Mouse (Mus musculus) embryonic facial prominence, embryonic 14.5 days (tissue): ENCODE results near the gene Ppp1r16b. TPM values are rescaled to one million over a fixed set of nuclear protein-coding genes. Genes with fewer than 3 reads are reported as not detected.

Experiments used
- ATAC-seq: fragments of 200-750 bp; cut with Nextera tagmentation; 2 replicates; pipeline ENCODE4 v1.8.0; 2017; ENCODE audit warnings: low read depth, moderate number of reproducible peaks, moderate TSS enrichment
- DNase-seq: peaks from one replicate; pipeline ENCODE4 v3.0.0-alpha.2; 2015; ENCODE audit warnings: low spot score
- H3K27ac ChIP-seq: fragments of 300-500 bp; sonication (generic); replicated peaks from 2 replicates; pipeline ENCODE4 v1.5.1; 2014; ENCODE audit warnings: low read depth, mild to moderate bottlenecking, low read length, moderate library complexity
- H3K27me3 ChIP-seq: fragments of 300-500 bp; sonication (generic); replicated peaks from 2 replicates; pipeline ENCODE4 v1.6.1; 2014; ENCODE audit warnings: low read length; ENCODE audit not compliant: control insufficient read depth, insufficient read depth
- H3K36me3 ChIP-seq: fragments of 300-500 bp; sonication (generic); 2 replicates; pipeline ENCODE4 v1.6.1; 2014; ENCODE audit warnings: low read length, mixed read lengths; ENCODE audit not compliant: control insufficient read depth, insufficient read depth
- H3K4me1 ChIP-seq: fragments of 300-500 bp; sonication (generic); 2 replicates; pipeline ENCODE4 v1.6.1; 2014; ENCODE audit warnings: antibody characterized with exemption, low read length; ENCODE audit not compliant: control insufficient read depth, insufficient read depth
- H3K4me2 ChIP-seq: fragments of 300-500 bp; sonication (generic); 2 replicates; pipeline ENCODE4 v1.6.1; 2014; ENCODE audit warnings: low read depth, mild to moderate bottlenecking, low read length, moderate library complexity, mixed read lengths
- H3K4me3 ChIP-seq: fragments of 300-500 bp; sonication (generic); 2 replicates; pipeline ENCODE4 v1.5.1; 2014; ENCODE audit warnings: low read depth, mild to moderate bottlenecking, low read length
- H3K9ac ChIP-seq: fragments of 300-500 bp; sonication (generic); 2 replicates; pipeline ENCODE4 v1.6.1; 2014; ENCODE audit warnings: low read depth, mild to moderate bottlenecking, low read length, moderate library complexity, mixed read lengths
- H3K9me3 ChIP-seq: fragments of 300-500 bp; sonication (generic); 2 replicates; pipeline ENCODE4 v1.6.1; 2016; ENCODE audit warnings: low read length; ENCODE audit not compliant: control insufficient read depth
- whole genome bisulfite sequencing: fragments of 180-500 bp; shearing (Covaris S2); extraction: QIAGEN DNeasy Blood & Tissue Kit; methylation state at CpG from one replicate; pipeline ENCODE4 v1.1.7; 2014; 5-methylcytosine and 5-hydroxymethylcytosine counted together
- polyA plus RNA-seq: library from polyadenylated mRNA; unstranded; fragments of >200 nt; fragmentation: Nextera tagmentation; extraction: Ambion mirVana; gene quantifications from 2 replicates; pipeline ENCODE4 v1.2.1, GENCODE M21; 2014

Ppp1r16b gene
- polyA plus RNA-seq, 1 experiment from 2014 or later, result 4.3 TPM

DNA sequence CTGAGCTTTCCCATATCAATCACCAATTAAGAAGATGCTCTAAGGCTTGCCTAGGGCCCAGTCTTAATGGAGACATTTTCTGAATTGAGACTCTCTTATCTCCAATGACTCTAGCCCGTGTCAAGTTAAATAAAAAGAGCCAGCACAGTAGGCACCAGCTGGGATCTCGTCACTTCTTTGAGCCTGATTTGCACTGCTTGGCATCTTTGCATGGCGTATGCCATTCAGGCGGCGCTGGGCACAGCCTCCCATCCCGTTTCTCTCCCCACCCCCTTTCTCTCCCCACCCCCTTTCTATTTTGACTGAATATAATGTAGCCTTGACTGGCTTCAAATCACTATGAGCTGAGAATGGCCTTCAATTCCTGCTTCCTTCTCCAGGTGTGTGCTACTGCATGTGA is 16.5 kb downstream of the Ppp1r16b start:
- no peaks in the 10 kb centered on the region for H3K27me3 ChIP-seq
- DNase-seq (no peak), ATAC-seq (no peak)
- H3K9me3 ChIP-seq, result no peaks in the 10 kb centered on the region
- H3K4me2 ChIP-seq, result no peak overlapping the region
- H3K27ac ChIP-seq, result no peak overlapping the region
- H3K4me3 ChIP-seq, result no peak overlapping the region
- WGBS, result 77% methylated on average over 6 of the region's 6 CpGs
- no peaks in the 10 kb centered on the region for H3K4me1 ChIP-seq
- H3K9ac ChIP-seq, result no peak overlapping the region
- no peaks in the 10 kb centered on the region for H3K36me3 ChIP-seq

DNA sequence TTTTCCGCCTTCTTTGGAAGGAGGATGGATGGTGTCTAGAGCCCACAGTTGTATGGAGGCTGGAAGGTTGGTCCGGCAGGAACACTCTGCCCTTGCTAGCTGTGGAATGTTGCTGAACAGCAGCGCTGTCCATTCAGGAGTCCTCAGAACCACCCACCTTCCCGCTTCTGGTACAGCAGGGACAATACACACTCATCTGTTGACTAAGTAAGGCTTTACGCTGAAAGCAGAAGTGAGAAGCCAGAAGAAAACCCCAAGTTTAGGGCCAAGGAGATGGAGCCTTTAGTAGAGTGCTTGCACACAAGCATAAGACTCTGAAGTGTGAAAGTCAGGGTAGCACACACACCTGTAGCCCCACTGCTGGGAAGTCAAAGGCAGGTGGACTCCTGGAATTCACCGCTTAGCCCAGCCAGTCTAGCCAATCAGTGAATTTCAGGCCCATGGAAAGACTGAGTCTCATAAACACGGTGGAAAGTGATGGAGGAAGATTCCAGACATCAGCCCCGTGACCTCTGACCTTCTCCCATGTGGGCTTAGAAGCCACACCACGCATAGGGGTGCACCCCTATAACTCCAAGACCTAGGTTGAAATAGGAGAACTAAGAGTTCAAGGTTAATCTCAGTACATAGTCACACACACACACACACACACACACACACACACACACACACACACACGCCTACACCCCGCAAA is 17.3 kb downstream of the Ppp1r16b start:
- Histone ChIP-seq H3K27ac (no peak overlapping the region), H3K9me3 (no peaks in the 10 kb centered on the region), H3K36me3 (no peaks in the 10 kb centered on the region), H3K4me1 (no peaks in the 10 kb centered on the region), H3K9ac (no peak overlapping the region), H3K27me3 (no peaks in the 10 kb centered on the region), H3K4me3 (no peak overlapping the region), H3K4me2 (no peak overlapping the region)
- WGBS, result 46% methylated on average over 11 of the region's 11 CpGs
- DNase-seq, result no peak
- no peak for ATAC-seq

DNA sequence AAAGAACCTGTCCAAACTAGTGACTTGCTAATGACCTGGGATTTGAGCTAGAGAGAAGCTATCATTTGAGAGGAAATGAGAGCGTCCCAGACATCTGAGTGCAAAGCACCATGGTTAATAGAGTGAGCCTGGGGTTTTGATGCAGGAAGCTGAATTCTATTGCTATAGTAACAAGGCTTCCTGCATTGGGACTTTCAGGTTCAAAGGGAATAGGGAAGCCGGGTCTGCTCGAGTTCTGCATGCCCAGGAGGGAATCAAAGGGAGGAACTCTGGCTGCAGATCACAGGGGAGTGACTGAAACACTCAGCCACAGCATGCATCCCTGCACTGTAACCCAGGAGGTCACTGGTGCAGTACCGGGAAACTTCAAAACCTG is 17.8 kb downstream of the Ppp1r16b start:
- Histone ChIP-seq H3K27ac (no peak overlapping the region), H3K27me3 (no peaks in the 10 kb centered on the region), H3K4me3 (no peak overlapping the region), H3K36me3 (no peaks in the 10 kb centered on the region), H3K4me2 (no peak overlapping the region), H3K4me1 (no peaks in the 10 kb centered on the region), H3K9me3 (no peaks in the 10 kb centered on the region), H3K9ac (no peak overlapping the region)
- DNase-seq (no peak), ATAC-seq (no peak; the same call in 1 of the 2 replicates)
- 6% methylated on average over 4 of the region's 4 CpGs for WGBS

DNA sequence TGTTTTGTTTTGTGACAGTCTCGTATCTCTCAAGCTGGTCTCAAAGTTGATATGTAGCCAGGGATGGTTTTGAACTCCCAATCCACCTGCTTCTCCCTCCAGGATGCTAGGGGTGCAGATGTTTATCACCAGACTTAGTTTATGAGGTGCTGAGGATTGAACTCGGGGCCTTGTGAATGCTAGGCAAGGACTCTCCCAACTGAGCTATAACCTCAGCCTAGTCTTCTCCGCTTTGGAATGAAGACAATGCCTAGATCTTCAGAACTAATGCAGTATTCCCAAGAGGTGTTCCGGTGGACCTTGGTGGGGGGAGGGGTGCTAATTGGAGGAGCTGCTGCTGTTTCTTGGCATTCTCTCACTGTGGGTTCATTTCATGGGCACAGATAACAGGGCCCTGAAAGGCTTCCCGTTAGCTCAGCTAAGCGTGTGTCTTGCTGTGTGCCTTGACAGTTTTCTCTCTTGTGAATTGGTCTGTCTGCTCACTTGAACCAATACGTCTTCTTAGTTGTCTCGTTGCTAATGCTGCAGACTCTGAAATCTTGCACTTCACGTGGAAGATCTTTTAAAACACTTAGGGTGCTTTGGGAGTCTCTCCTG is 19.1 kb downstream of the Ppp1r16b start:
- H3K4me1 ChIP-seq, result no peaks in the 10 kb centered on the region; the same call in 1 of the 2 replicates
- H3K9ac ChIP-seq, result no peak overlapping the region
- WGBS, result 64% methylated on average over 9 of the region's 9 CpGs
- no peak for DNase-seq
- no peaks in the 10 kb centered on the region for H3K27me3 ChIP-seq
- H3K4me2 ChIP-seq, result no peak overlapping the region
- H3K36me3 ChIP-seq, result no peaks in the 10 kb centered on the region
- H3K9me3 ChIP-seq, result no peaks in the 10 kb centered on the region
- H3K27ac ChIP-seq, result no peak overlapping the region
- no peak overlapping the region for H3K4me3 ChIP-seq
- no peak for ATAC-seq

DNA sequence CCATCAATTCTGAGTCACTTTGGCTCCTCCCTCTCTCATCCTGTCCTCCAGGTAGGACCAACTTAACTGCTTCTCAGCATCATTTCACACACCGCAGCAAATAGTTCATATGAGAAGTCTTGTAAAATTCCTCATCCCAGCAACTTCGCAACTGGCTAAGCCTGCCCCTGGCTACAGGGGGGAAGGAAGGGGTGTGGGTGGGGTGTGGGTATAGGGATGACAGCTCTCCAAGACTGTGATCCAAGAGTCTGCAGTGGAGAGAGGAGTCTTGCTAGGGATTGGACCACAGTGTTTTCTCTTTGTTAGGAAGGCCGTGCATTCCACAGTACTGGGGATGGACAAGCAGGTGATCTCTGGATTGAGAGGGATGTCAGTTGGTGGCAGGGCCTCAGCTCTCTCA is 19.7 kb downstream of the Ppp1r16b start:
- Histone ChIP-seq H3K9me3 (no peaks in the 10 kb centered on the region), H3K36me3 (no peaks in the 10 kb centered on the region), H3K4me3 (no peak overlapping the region), H3K27me3 (no peaks in the 10 kb centered on the region), H3K9ac (no peak overlapping the region), H3K4me1 (peaks cover 6% of the 10 kb centered on the region; the same call in 1 of the 2 replicates), H3K4me2 (no peak overlapping the region), H3K27ac (no peak overlapping the region)
- no peak for ATAC-seq
- no peak for DNase-seq
- WGBS, result 62% methylated on average over 3 of the region's 3 CpGs

DNA sequence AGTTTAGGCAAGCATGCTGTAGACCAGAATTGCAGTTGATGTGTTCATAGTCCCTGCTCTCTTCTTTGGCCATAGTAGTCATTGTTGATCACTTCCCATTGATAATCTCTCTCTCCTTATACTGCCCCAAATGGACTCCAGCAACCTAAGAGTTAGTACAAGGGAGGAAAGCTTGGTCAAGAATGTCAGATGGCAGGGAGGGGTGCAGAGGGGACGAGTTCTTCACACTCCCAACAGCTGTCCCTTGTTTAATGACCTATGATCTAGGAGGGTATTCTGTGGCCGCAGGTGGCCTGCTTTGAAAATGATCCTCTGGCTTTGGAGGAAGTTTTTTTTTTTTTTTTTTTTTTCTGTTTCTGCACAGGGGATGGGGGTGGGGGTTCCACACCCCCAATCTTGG is 21.2 kb downstream of the Ppp1r16b start:
- Histone ChIP-seq H3K4me1 (peaks cover 9% of the 10 kb centered on the region; the same call in 1 of the 2 replicates), H3K4me2 (no peak overlapping the region), H3K27ac (no peak overlapping the region), H3K9me3 (no peaks in the 10 kb centered on the region), H3K27me3 (no peaks in the 10 kb centered on the region), H3K4me3 (no peak overlapping the region), H3K9ac (no peak overlapping the region), H3K36me3 (no peaks in the 10 kb centered on the region)
- DNase-seq, result no peak
- ATAC-seq, result no peak
- 22% methylated on average over 2 of the region's 2 CpGs for WGBS

DNA sequence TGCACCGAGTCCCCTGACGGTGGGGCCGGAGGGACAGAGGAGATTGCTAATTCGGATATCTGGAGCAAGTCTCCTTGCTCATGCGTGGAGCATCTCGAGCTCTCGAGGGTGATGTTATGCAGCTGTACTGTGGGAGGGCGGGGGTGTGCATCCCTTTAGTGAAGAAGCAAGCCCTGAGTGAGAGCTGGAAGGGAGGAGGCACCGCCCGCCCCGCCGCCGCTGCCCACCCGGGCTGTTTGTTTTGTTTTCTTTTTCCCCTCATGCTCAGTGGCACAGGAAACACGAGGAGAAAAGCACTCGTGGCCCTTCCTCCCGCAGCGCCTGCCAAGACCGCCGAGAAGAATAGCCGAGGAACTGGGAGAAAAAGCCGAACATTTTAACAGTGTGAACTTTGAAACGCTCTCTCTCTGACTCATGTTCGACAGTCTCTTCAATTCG is 22.6 kb downstream of the Ppp1r16b start:
- no peak overlapping the region for H3K4me3 ChIP-seq
- peaks cover 9% of the 10 kb centered on the region; the same call in 1 of the 2 replicates for H3K4me1 ChIP-seq
- no peak for DNase-seq
- H3K9me3 ChIP-seq, result no peaks in the 10 kb centered on the region
- H3K27me3 ChIP-seq, result no peaks in the 10 kb centered on the region
- H3K9ac ChIP-seq, result peak overlapping the region; percentile 1; the same call in 1 of the 2 replicates
- ATAC-seq, result no peak
- no peak overlapping the region for H3K4me2 ChIP-seq
- no peak overlapping the region for H3K27ac ChIP-seq
- no peaks in the 10 kb centered on the region for H3K36me3 ChIP-seq
- WGBS, result 51% methylated on average over 24 of the region's 25 CpGs

DNA sequence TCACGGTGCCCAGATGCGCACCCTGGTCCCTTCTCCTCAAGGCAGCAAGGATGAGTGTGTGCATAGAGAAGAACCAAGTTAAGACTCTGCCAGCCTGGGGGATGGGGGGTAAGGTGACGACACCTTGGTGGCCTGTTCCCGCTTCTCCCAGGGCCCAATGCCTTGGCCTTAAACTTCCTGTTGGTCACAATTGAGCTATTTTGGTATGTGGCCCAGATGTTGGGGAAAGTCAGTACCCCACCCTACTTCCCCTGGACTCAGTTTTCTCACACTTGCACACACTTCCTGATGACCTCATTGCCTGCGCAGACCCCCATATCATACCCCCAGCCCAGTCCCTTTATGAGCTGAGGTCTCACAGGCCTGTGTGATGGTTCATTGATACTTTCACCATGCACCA is 23.9 kb downstream of the Ppp1r16b start:
- no peak for DNase-seq

DNA sequence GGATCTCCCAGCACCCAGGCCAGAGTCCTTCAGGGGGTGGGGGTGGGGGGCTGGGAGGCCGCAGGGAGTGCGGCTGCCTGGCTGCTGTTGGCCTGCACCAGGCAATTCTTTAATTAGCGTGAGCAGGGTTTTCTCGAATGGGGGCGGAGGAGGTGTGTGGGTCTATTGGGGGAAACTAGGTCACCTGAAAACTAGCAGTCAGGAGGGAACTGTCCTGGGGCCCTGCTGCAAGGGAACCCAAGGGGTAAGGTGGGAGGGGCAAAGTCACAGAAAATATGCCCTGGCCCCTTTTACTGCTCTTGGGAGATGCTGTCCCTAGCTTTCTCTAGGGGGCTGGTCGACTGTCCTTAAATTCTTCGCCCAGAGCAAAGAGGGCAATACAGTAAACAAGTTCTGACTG is 24.4 kb downstream of the Ppp1r16b start:
- DNase-seq (no peak), ATAC-seq (no peak)
- Histone ChIP-seq H3K4me1 (peaks cover 9% of the 10 kb centered on the region; the same call in 1 of the 2 replicates), H3K9ac (no peak overlapping the region), H3K27me3 (no peaks in the 10 kb centered on the region), H3K36me3 (no peaks in the 10 kb centered on the region), H3K4me3 (no peak overlapping the region), H3K27ac (no peak overlapping the region), H3K4me2 (no peak overlapping the region), H3K9me3 (no peaks in the 10 kb centered on the region)
- WGBS, result 54% methylated on average over 7 of the region's 7 CpGs

More for the DNA sequence above, 23.9 kb downstream of the Ppp1r16b start:
- no peaks in the 10 kb centered on the region for H3K36me3 ChIP-seq
- no peaks in the 10 kb centered on the region for H3K9me3 ChIP-seq
- H3K27me3 ChIP-seq, result no peaks in the 10 kb centered on the region
- no peak overlapping the region for H3K27ac ChIP-seq
- no peak overlapping the region for H3K4me2 ChIP-seq
- peaks cover 9% of the 10 kb centered on the region; the same call in 1 of the 2 replicates for H3K4me1 ChIP-seq
- no peak overlapping the region for H3K9ac ChIP-seq
- WGBS, result 88% methylated on average over 5 of the region's 5 CpGs
- ATAC-seq, result no peak
- no peak overlapping the region for H3K4me3 ChIP-seq
